Mouse (Mus musculus) cerebellum, postnatal 36 days (tissue): ENCODE measurements around the gene Bms1.

ENCODE experiments used
- DNase-seq, 2 experiments: peaks; one replicate each; pipeline ENCODE4 v3.0.0; 2021 to 2022; ENCODE audit warnings: mixed read lengths in 2 of 2

Gene Bms1

DNA sequence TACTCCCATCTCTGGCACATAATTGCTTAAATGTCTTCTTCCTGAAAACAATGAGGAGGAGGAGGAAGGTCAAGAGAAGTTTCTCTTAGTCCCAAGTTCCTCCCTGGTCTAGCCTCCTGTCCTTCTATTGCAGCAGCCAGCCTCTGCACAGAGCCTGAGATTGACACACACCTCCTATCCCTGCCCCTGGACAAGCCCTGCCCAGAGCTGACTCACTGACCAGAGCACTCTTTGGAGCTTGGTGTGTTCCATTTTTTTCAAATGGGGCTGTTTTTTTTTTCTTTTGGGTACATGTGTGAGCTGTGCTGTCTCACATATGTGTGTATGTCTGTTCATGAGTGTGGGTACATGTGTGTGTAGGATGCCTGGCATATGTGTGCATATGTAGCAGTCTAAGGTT lies 53.5 kb downstream of the Bms1 start:
- DNase-seq = no peak

DNA sequence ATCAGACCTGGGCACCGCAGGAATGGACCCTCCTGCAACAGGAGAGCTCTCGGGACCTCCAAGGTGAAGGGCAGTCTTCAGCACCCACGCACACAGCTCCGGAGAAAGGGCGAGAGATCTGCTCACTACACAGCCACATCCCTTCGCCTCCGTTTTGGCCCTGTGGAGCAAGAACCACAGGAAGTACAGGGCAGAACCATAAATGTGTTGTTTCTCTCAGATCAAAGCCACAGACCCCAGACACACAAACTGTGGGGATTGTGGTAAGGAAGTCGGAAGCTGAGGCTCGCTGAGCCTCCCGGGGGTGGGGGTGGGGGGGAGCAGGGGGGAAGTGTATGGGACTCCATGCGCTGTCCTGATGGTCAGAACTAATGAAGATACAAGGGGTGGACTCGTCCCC lies 68.9 kb downstream of the Bms1 start:
- no peak for DNase-seq

DNA sequence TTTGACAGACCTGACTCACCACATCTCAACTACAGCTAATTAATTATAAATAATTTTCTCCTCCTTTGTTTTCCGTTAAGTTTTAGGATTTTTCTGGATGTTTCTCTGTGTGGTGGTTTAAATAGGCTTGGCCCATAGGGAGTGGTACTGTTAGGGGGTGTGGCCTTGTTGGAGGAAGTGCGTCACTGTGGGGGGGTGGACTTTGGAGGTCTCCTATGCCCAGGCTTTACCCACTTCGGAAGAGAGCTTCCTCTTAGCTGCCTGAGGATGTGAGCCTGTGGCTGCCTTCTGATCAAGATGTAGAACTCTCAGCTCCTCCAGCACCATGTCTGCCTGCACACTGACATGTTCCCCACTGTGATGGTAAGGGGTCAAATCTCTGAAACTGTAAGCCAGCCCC lies 71.1 kb downstream of the Bms1 start:
- no peak for DNase-seq

DNA sequence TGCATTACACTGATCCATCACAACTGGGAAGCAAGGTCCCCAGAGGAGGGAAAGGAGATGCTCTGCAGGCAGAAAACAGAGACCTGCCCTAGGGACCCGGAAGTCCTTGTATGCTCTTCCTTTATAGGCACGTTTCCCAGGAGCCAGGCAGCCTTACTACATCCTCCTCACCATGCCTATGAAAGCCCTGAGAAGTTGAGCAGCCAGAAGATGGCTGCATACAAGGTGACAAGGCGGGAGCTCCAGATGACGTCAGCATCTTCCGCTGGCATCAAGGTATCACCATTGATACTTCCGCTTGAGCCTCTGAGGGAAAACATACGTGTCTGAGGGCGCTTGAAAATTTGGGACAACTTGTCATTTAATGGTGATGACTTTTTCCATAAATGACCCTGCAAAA lies 72.0 kb downstream of the Bms1 start:
- no peak for DNase-seq

DNA sequence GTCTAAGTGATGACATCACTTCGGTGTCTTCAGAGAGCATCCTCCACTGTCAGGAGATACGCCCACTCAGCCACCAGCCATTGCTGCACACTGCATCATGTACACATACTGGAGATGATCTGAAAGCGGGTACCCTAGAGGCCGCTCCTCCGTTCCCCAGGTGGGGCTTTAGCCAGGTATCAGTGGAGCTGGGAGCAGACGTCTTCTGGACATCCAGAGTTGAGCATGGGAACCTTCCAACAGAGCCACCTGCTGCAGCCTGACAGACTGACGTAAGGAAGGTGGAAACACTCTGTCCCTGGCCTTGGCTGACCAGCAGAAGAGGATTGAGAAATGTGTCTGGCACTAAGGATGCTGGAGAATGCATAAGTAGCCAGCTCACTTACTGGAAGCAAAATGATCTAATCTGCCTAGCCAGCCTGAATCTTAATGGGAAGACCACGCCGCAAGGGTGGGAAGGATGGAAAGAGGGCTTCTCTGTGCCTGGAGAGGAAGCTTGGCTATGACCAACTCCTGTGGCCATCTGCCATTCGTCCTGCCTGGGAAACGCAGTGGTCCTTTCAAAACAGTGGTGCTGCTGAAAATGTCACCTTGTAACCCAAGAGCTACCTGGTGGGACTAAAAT lies 77.3 kb downstream of the Bms1 start:
- no peak for DNase-seq

DNA sequence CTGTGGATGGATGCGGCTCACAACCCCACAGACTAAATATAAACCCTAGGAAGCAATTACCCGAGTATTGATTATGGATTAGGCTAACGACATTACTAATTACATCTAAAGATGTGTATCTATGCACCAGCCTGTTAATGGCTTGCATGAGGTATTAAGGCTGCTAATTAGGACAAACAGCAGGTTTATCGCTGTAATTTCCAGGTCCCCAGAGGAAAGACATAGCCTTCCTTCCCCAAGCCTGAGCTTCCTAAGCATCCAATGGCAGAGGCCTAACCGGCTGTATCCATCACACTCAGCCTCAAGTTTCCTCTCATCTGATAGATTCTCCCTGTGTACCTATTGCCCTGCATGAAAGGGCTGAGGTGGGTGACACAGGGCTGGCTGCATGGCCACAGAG lies 81.6 kb downstream of the Bms1 start:
- no peak for DNase-seq

DNA sequence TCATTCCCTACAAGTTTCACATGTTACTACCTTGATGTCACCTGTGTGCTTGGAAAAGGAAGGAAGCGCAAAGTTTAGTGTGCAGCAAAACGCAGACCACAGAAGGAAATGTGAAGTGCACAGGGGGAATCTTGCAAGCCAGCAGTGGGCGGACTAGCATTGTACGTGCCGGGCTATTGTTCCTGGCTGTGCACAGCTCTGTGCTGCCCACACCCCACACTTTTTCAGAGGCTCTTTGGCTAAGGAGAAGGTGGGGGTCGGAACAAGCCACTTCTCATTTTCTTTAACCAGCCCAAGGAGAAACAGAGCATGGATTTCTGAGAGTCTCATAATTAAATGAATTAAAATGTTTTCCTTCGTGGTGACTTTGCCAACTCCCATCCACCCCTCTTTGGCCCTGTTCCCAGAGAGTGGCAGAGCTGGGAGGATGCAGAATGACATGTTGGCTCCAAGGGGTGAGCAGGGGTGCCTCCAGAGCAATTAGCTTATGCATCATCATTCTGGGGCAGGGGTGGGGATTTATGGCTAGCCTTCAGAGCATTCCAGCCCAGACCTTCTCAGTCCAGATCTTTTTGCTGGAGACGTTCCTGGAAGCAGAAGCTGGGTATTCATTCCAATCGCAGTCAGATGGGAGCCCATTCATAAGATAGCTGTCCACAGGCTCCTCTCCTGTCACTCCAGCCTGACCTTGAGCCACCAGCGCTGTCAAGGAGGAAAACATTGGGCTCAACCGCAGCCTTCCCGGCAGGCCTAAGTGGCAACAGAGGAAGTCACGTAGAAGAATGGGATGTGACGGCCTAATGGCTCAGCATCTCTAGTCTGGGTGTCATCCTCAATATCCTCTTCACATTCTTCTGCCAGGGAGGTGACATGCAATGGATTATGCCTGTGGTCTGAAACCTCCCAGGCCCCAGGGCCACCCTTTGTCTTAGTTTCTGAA lies 82.5 kb downstream of the Bms1 start:
- no peak for DNase-seq

DNA sequence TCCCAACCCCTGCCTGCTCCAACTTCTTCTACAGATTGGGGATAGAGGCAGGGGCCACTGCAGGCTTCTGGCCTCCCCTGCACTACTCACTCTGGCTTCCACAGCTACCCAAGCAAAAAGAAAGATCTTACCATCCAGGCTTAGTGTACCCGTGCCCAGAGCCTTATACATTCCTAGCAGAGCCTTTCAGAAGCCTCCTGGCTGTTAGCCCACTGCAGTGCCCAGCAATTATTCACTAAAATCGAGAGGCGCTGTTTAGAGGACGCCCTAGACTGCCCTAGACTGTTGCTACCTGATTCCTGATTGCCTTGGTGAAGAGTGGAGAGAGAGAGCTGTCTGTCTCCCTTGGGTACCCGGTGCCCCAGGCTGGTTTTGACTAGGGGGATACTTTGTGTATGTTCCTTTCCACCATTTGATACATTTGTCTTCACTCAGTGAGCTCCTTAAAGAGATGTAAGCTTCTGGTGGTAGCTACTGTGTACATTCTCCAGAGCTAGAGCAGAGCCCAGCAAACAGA lies 83.3 kb downstream of the Bms1 start:
- DNase-seq = no peak

DNA sequence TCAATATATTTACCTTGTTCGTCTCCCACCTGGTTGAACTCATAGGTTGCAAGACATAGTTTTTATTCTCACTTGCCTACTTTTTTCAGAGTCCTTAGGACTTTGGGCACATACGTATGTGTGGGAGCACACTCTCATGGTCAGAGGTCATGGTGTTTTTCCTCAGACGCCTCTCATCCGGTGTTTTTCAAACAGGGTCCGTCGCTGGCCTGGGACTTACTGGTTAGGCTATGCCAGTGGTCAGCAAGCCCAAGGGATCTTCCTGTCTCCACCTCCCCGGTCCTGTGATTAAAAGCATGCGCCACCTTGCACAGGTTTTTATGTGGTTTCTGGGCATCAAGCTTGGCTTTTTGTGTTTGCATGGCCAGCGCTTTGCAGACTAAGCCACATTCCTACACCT lies 85.4 kb downstream of the Bms1 start:
- no peak for DNase-seq
